Mouse (Mus musculus): ENCODE measurements around the gene Mafg.

DNA sequence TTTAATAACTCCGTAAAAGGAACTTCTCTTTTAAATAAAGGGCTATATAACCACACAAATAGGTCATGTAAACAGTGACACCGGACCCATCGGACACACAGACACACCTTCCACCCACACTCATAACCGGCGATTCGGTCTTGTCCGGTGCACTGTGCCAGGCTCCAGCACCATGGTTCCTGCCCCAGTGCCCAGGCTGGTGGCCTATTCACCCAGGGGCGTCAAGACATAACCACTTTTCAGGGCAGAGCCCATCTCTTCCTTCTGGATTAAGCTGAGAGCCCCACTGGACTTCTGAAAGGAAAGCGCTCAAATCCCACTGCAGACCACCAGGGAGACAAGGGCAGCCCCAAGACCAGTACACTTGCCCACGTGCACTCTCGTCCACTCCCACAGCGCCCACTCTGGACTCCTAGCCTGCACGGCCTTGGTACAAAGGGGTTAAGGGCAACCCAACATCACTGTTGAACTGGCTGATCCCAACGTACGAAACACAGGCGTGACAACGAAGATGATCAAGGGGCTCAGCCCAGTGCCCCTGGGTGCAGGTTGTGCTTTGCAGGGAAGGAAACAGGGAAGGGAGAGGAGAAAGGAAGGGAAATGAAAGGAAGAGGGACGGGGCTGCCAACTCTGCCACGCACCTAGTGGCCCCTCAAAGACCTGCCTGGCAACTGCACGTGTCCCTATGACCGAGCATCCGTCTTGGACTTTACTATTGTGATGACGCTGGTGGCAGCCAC, 4.6 kb downstream of the Mafg start:
- no peak for TF ChIP-seq CTCF (IDR thresholded peaks at IDR 0.05 in 2 of 3, conservative IDR thresholded peaks at IDR 0.05 in 1 of 3; ENCODE audit: control insufficient read depth in 1 of 3, insufficient read depth in 1 of 3, low read depth in 2 of 3, low read length in 3 of 3, poor library complexity in 1 of 3, severe bottlenecking in 1 of 3)
- TF ChIP-seq MAFK (IDR thresholded peaks at IDR 0.05; ENCODE audit: borderline replicate concordance, low read depth, low read length) = no peak
- TF ChIP-seq POLR2A (IDR thresholded peaks at IDR 0.05; ENCODE audit: control insufficient read depth in 1 of 2, insufficient read depth in 1 of 2, low read depth in 1 of 2, low read length in 2 of 2, poor library complexity in 1 of 2) = no peak
- no peak for TF ChIP-seq EP300 (IDR thresholded peaks at IDR 0.05; ENCODE audit: low read depth in 1 of 2, low read length in 2 of 2)
- no peak for TF ChIP-seq ETS1 (IDR thresholded peaks at IDR 0.05; ENCODE audit: low read depth, low read length)
- TF ChIP-seq SIN3A (IDR thresholded peaks at IDR 0.05; ENCODE audit: low read length) = no peak
- TF ChIP-seq JUND (IDR thresholded peaks at IDR 0.05; ENCODE audit: low read depth, low read length) = no peak
- no peak for TF ChIP-seq MAX (IDR thresholded peaks at IDR 0.05; ENCODE audit: low read length)
